Mouse (Mus musculus) forelimb bud, embryonic 11.5 days (tissue): Measurements from ENCODE around the gene Cntn4.

Source experiments
- DNase-seq: peaks from one replicate; pipeline ENCODE4 v3.0.0-alpha.2; 2012; ENCODE audit warnings: low read depth, low spot score

The Cntn4 gene

GRCm38 (mm10) chr6:106078071-106078603 lies 400.7 kb downstream of the Cntn4 start:
- DNase-seq = no peak

- DNase-seq = no peak
Observed at GRCm38 (mm10) chr6:106078629-106079028, 401.2 kb downstream of the Cntn4 start.

- DNase-seq = no peak
Observed at GRCm38 (mm10) chr6:106097856-106098255, 420.4 kb downstream of the Cntn4 start.

GRCm38 (mm10) chr6:106118523-106119081 lies 441.1 kb downstream of the Cntn4 start:
- no peak for DNase-seq

GRCm38 (mm10) chr6:106153530-106153929 lies 476.1 kb downstream of the Cntn4 start:
- DNase-seq = no peak

- DNase-seq = no peak
Observed at GRCm38 (mm10) chr6:106155362-106155761, 477.9 kb downstream of the Cntn4 start.

GRCm38 (mm10) chr6:106177546-106177945 lies 500.1 kb downstream of the Cntn4 start:
- no peak for DNase-seq

- no peak for DNase-seq
Observed at GRCm38 (mm10) chr6:106181596-106181995, 504.1 kb downstream of the Cntn4 start.

GRCm38 (mm10) chr6:106200974-106201373 lies 523.5 kb downstream of the Cntn4 start:
- DNase-seq = no peak

- DNase-seq = no peak
Observed at GRCm38 (mm10) chr6:106207401-106207800, 529.9 kb downstream of the Cntn4 start.

GRCm38 (mm10) chr6:106213071-106213470 lies 535.6 kb downstream of the Cntn4 start:
- DNase-seq = no peak

- DNase-seq = no peak
Observed at GRCm38 (mm10) chr6:106237046-106237948, 559.8 kb downstream of the Cntn4 start.

- no peak for DNase-seq
Observed at GRCm38 (mm10) chr6:106241553-106241952, 564.1 kb downstream of the Cntn4 start.

GRCm38 (mm10) chr6:106263396-106263795 lies 585.9 kb downstream of the Cntn4 start:
- no peak for DNase-seq

GRCm38 (mm10) chr6:106265487-106265886 lies 588.0 kb downstream of the Cntn4 start:
- DNase-seq = no peak

GRCm38 (mm10) chr6:106266304-106266703 lies 588.8 kb downstream of the Cntn4 start:
- DNase-seq = no peak

GRCm38 (mm10) chr6:106268723-106269122 lies 591.3 kb downstream of the Cntn4 start:
- DNase-seq = no peak

GRCm38 (mm10) chr6:106277139-106277538 lies 599.7 kb downstream of the Cntn4 start:
- no peak for DNase-seq

GRCm38 (mm10) chr6:106281621-106282020 lies 604.2 kb downstream of the Cntn4 start:
- DNase-seq = no peak

GRCm38 (mm10) chr6:106283815-106284214 lies 606.4 kb downstream of the Cntn4 start:
- DNase-seq = no peak

GRCm38 (mm10) chr6:106299451-106299850 lies 622.0 kb downstream of the Cntn4 start:
- no peak for DNase-seq

- DNase-seq = no peak
Observed at GRCm38 (mm10) chr6:106300179-106300578, 622.7 kb downstream of the Cntn4 start.

GRCm38 (mm10) chr6:106302435-106302834 lies 625.0 kb downstream of the Cntn4 start:
- DNase-seq = no peak
